Mouse (Mus musculus) thymus, adult 2 months (tissue): Measurements from ENCODE around the gene Muc5ac.

Source experiments
- CTCF ChIP-seq: fragments of 200-500 bp; IDR thresholded peaks from 2 replicates; pipeline ENCODE4 v1.5.1; 2012; ENCODE audit warnings: mild to moderate bottlenecking, control low read depth, low read length, moderate library complexity, borderline replicate concordance; ENCODE audit not compliant: control insufficient read depth, poor library complexity, insufficient read depth; ENCODE audit errors: extremely low read depth
- POLR2A ChIP-seq: fragments of 200-500 bp; IDR thresholded peaks from 2 replicates; pipeline ENCODE4 v1.6.1; 2012; ENCODE audit warnings: mild to moderate bottlenecking, low read length, control low read depth, moderate library complexity; ENCODE audit not compliant: control insufficient read depth, poor library complexity, insufficient read depth; ENCODE audit errors: extremely low read depth

GRCm38 (mm10) chr7:141774855-141775254, 13.9 kb upstream of the Muc5ac start:
- no peak for TF ChIP-seq CTCF
- TF ChIP-seq POLR2A, result no peak
